Mouse (Mus musculus): ENCODE measurements around the gene Tmcc1.
"Not testable (repeated sequence)": the region's sequence is repeated elsewhere in the genome, so short reads cannot be mapped to it uniquely, and the experiment has no call there.

Gene Tmcc1

GRCm38 (mm10) chr6:116193394-116194393, at the start of gene Tmcc1:
Gene Tmcc1 (minus strand): TSS chr6:116193486.
- DNase-seq (ENCODE audit: low read depth, low spot score) = peak; percentile 97

- no peak for DNase-seq (ENCODE audit: low read depth, low spot score)
Measured at GRCm38 (mm10) chr6:116240371-116240770, 47.1 kb upstream of the Tmcc1 start.

GRCm38 (mm10) chr6:116238083-116238482, 44.8 kb upstream of the Tmcc1 start:
- no peak for DNase-seq (ENCODE audit: low read depth, low spot score)

- DNase-seq (ENCODE audit: low read depth, low spot score) = no peak
Measured at GRCm38 (mm10) chr6:116235336-116235735, 42.0 kb upstream of the Tmcc1 start.

GRCm38 (mm10) chr6:116234821-116235220, 41.5 kb upstream of the Tmcc1 start:
- not testable (repeated sequence) for DNase-seq (ENCODE audit: low read depth, low spot score)

GRCm38 (mm10) chr6:116228785-116229525, 35.7 kb upstream of the Tmcc1 start:
- peak; percentile 65 for DNase-seq (ENCODE audit: low read depth, low spot score)

GRCm38 (mm10) chr6:116227767-116228166, 34.5 kb upstream of the Tmcc1 start:
- DNase-seq (ENCODE audit: low read depth, low spot score) = no peak

GRCm38 (mm10) chr6:116207729-116208534, 14.6 kb upstream of the Tmcc1 start, which contains the start of gene Washc2:
Gene Washc2 (plus strand): TSS chr6:116208038.
- peak; percentile 99 for DNase-seq (ENCODE audit: low read depth, low spot score)

GRCm38 (mm10) chr6:116199682-116200081, 6.4 kb upstream of the Tmcc1 start:
- DNase-seq (ENCODE audit: low read depth, low spot score) = no peak

GRCm38 (mm10) chr6:116198173-116198572, 4.9 kb upstream of the Tmcc1 start:
- DNase-seq (ENCODE audit: low read depth, low spot score) = peak; percentile 58

- DNase-seq (ENCODE audit: low read depth, low spot score) = peak; percentile 56
Measured at GRCm38 (mm10) chr6:116195811-116196210, 2.5 kb upstream of the Tmcc1 start.

GRCm38 (mm10) chr6:116192809-116193311, 426 bp downstream of the Tmcc1 start:
- DNase-seq (ENCODE audit: low read depth, low spot score) = peak; percentile 19

- no peak for DNase-seq (ENCODE audit: low read depth, low spot score)
Measured at GRCm38 (mm10) chr6:116189417-116189816, 3.9 kb downstream of the Tmcc1 start.

GRCm38 (mm10) chr6:116186485-116186884, 6.8 kb downstream of the Tmcc1 start:
- no peak for DNase-seq (ENCODE audit: low read depth, low spot score)

GRCm38 (mm10) chr6:116183509-116183908, 9.8 kb downstream of the Tmcc1 start:
- DNase-seq (ENCODE audit: low read depth, low spot score) = no peak

GRCm38 (mm10) chr6:116180731-116181130, 12.6 kb downstream of the Tmcc1 start:
- no peak for DNase-seq (ENCODE audit: low read depth, low spot score)

- no peak for DNase-seq (ENCODE audit: low read depth, low spot score)
Measured at GRCm38 (mm10) chr6:116178376-116178775, 14.9 kb downstream of the Tmcc1 start.

GRCm38 (mm10) chr6:116173511-116174099, 19.7 kb downstream of the Tmcc1 start:
- DNase-seq (ENCODE audit: low read depth, low spot score) = not testable (repeated sequence)

GRCm38 (mm10) chr6:116166383-116166782, 26.9 kb downstream of the Tmcc1 start:
- no peak for DNase-seq (ENCODE audit: low read depth, low spot score)

GRCm38 (mm10) chr6:116154854-116155624, 38.2 kb downstream of the Tmcc1 start:
- DNase-seq (ENCODE audit: low read depth, low spot score) = no peak
